Mouse (Mus musculus) urinary bladder, postnatal 14 days (tissue): Measurements from ENCODE around the gene Serpinb9f.
"Not testable (repeated sequence)": the region's sequence is repeated elsewhere in the genome, so short reads cannot be mapped to it uniquely, and the experiment has no call there.

Experiments used
- DNase-seq: peaks from one replicate; pipeline ENCODE4 v3.0.0; 2021; ENCODE audit warnings: low spot score

The Serpinb9f gene

GRCm38 (mm10) chr13:33323777-33324176 is at the start of gene Serpinb9f:
Gene Serpinb9f (plus strand): TSS chr13:33324077.
- DNase-seq = not testable (repeated sequence)

- not testable (repeated sequence) for DNase-seq
Observed at GRCm38 (mm10) chr13:33308631-33309030, 15.2 kb upstream of the Serpinb9f start.

GRCm38 (mm10) chr13:33356666-33357065 is 32.8 kb downstream of the Serpinb9f start:
- not testable (repeated sequence) for DNase-seq
